Mouse (Mus musculus): ENCODE results near the gene Serpina10. TPM values are rescaled to one million over a fixed set of nuclear protein-coding genes. Genes with fewer than 3 reads are reported as not detected.

Gene Serpina10
- not detected in 2 replicates for polyA plus RNA-seq (2021; fragmentation: Nextera tagmentation)
- long read RNA-seq, experiment 1: 0 reads
- long read RNA-seq, experiment 2: 0 reads

GRCm38 (mm10) chr12:103631203-103631612, at the start of gene Serpina10:
Serpina10 (minus strand) TSS chr12:103631444.

DNA sequence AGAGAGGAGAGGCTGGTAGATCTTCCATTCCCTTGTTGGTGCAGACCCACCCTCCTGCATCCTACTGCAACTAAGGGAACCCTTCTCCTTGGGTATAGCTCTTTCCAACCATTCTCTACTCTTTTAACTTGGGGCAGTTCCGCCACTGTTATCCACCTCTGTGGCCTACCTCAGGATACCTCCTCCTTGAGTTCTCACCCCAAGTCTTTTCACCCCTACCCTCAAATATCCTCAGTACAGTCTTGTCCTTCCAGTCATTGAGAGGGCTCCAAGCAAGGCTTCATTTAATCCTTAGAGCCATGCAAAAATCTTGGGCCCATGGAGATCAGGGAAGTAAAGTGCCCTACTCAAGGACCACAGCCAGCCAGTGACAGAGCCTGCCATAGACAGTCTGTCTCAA, 44.8 kb upstream of the Serpina10 start, which contains the start of gene Serpina16:
Gene Serpina16, minus strand, starts transcription at position 101 of the 400 bp plus-strand sequence.

DNA sequence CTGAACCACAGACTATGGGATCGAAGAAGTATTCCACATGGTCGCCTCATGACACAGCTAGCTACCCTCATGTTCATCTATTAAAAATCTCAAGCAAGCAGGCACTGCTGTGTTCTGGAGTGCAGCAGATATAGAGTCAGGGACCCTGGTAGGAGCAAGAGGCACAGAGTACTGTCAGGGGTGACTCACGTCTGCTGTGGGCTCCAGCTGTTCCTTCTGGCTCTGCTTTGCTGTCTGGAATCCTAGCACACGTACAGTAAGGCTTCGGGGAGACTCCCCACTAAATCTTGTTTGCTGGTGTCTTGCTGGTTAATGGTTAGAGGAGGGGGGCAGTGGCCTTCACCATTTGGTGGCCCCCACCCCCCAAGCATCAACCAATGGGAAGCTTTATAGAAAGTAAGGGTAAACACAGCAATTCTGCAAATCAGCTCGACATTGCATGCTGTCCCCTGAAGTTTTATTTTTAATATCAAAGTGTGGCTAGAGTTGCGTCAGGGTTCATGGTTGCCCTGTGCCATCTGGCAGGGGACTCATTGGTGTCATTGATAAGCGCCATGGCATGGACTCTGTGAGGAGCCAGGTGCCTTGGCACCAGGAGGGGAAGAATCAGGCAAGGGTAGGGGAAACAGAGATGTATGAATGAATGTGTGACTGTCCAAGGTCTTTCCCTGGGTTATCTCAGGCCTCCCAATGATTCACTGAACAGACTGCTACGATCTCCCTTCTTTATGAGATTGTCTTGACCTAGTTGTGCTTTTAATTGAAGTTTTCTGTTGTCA, 25.8 kb upstream of the Serpina10 start, which contains the start of gene Serpina6:
Gene Serpina6, minus strand, starts transcription at position 365 of the 779 bp plus-strand sequence.

Other genes starting within 250 kb of the Serpina10 start
- gene Otub2, start 242.8 kb downstream of the Serpina10 start, polyA plus RNA-seq (2021; fragmentation: Nextera tagmentation): 20.6 and 21.1 TPM in 2 replicates
- 0.21 and 0.23 TPM in 2 replicates for gene 9330161L09Rik, start 223.6 kb downstream of the Serpina10 start, polyA plus RNA-seq (2021; fragmentation: Nextera tagmentation)
- gene Ddx24, start 205.6 kb downstream of the Serpina10 start, polyA plus RNA-seq (2021; fragmentation: Nextera tagmentation): 293 and 306 TPM in 2 replicates
- 107 and 110 TPM in 2 replicates for gene Ifi27, start 197.2 kb downstream of the Serpina10 start, polyA plus RNA-seq (2021; fragmentation: Nextera tagmentation)
- 17.9 and 44.5 TPM in 2 replicates for gene Ifi27l2a, start 187.8 kb downstream of the Serpina10 start, polyA plus RNA-seq (2021; fragmentation: Nextera tagmentation)
- 0.30 TPM in 1 of 2 replicates, not detected in the other for gene Ifi27l2b, start 174.2 kb downstream of the Serpina10 start, polyA plus RNA-seq (2021; fragmentation: Nextera tagmentation)
- gene Ppp4r4, start 99.2 kb downstream of the Serpina10 start, polyA plus RNA-seq (2021; fragmentation: Nextera tagmentation): 5.2 and 9.5 TPM in 2 replicates
- not detected in 2 replicates for gene Serpina6, start 25.8 kb upstream of the Serpina10 start, polyA plus RNA-seq (2021; fragmentation: Nextera tagmentation)
- not detected in 2 replicates for gene Serpina16, start 44.7 kb upstream of the Serpina10 start, polyA plus RNA-seq (2021; fragmentation: Nextera tagmentation)
- gene Serpina1f, start 64.1 kb upstream of the Serpina10 start, polyA plus RNA-seq (2021; fragmentation: Nextera tagmentation): not detected in 2 replicates
- gene Serpina1d, start 142.1 kb upstream of the Serpina10 start, polyA plus RNA-seq (2021; fragmentation: Nextera tagmentation): not detected in 2 replicates
- gene Serpina1b, start 198.9 kb upstream of the Serpina10 start, polyA plus RNA-seq (2021; fragmentation: Nextera tagmentation): not detected in 2 replicates
- not detected in 2 replicates for gene Serpina1a, start 232.1 kb upstream of the Serpina10 start, polyA plus RNA-seq (2021; fragmentation: Nextera tagmentation)

Data from left cerebral cortex, adult 6 months (tissue).